Mouse (Mus musculus): ENCODE data around the gene Pik3r6. TPM values are rescaled to one million over a fixed set of nuclear protein-coding genes. Genes with fewer than 3 reads are reported as not detected.

The Pik3r6 gene
- polyA plus RNA-seq, 2 experiments = 1.3 to 1.5 TPM

GRCm38 (mm10) chr11:68545172-68545571 is 42.4 kb downstream of the Pik3r6 start:
- 42% methylated on average over 7 of the region's 7 CpGs for WGBS (ENCODE audit: insufficient replicate concordance)
- TF ChIP-seq CTCF (IDR thresholded peaks at IDR 0.05; ENCODE audit: low read depth) (no peak), EP300 (IDR thresholded peaks at IDR 0.05; ENCODE audit: low read depth) (no peak)
- ATAC-seq (ENCODE audit: insufficient read depth) = no peak
- no peaks in the 10 kb centered on the region for H3K36me3 ChIP-seq (replicated peaks; ENCODE audit: control insufficient read depth, insufficient read depth, low read depth)
- no peaks in the 10 kb centered on the region for H3K9me3 ChIP-seq (ENCODE audit: control insufficient read depth, low read length)
- no peak overlapping the region for H3K9ac ChIP-seq (replicated peaks)
- no peaks in the 10 kb centered on the region for H3K27me3 ChIP-seq (ENCODE audit: control insufficient read depth, insufficient read depth, low read length)
- no peak overlapping the region for H3K4me2 ChIP-seq (ENCODE audit: low read depth)
- DNase-seq (ENCODE audit: low read depth in 3 of 3, low spot score in 3 of 3) = no peak
- H3K4me1 ChIP-seq (replicated peaks; ENCODE audit: control insufficient read depth in 2 of 2, insufficient read depth in 2 of 2, low read length in 1 of 2) = no peaks in the 10 kb centered on the region
- no peak overlapping the region for H3K27ac ChIP-seq
- H3K4me3 ChIP-seq (ENCODE audit: insufficient read depth in 1 of 2, low read depth in 2 of 2, low read length in 2 of 2) = no peak overlapping the region

- no peaks in the 10 kb centered on the region for H3K27me3 ChIP-seq (ENCODE audit: control insufficient read depth, insufficient read depth, low read length)
- H3K4me1 ChIP-seq (replicated peaks; ENCODE audit: control insufficient read depth in 2 of 2, insufficient read depth in 2 of 2, low read length in 1 of 2) = no peaks in the 10 kb centered on the region
- H3K4me2 ChIP-seq (ENCODE audit: low read depth) = no peak overlapping the region
- 52% methylated on average over 8 of the region's 8 CpGs for WGBS (ENCODE audit: insufficient replicate concordance)
- no peak overlapping the region for H3K9ac ChIP-seq (replicated peaks)
- ATAC-seq (ENCODE audit: insufficient read depth) = no peak
- H3K27ac ChIP-seq = no peak overlapping the region
- TF ChIP-seq CTCF (IDR thresholded peaks at IDR 0.05; ENCODE audit: low read depth) = no peak
- TF ChIP-seq EP300 (IDR thresholded peaks at IDR 0.05; ENCODE audit: low read depth) = no peak
- no peaks in the 10 kb centered on the region for H3K36me3 ChIP-seq (replicated peaks; ENCODE audit: control insufficient read depth, insufficient read depth, low read depth)
- no peak for DNase-seq (ENCODE audit: low read depth in 3 of 3, low spot score in 3 of 3)
- no peaks in the 10 kb centered on the region for H3K9me3 ChIP-seq (ENCODE audit: control insufficient read depth, low read length)
- H3K4me3 ChIP-seq (ENCODE audit: insufficient read depth in 1 of 2, low read depth in 2 of 2, low read length in 2 of 2) = no peak overlapping the region
These were observed 42.9 kb downstream of the Pik3r6 start for GRCm38 (mm10) chr11:68545682-68546222.

- no peaks in the 10 kb centered on the region for H3K36me3 ChIP-seq (replicated peaks; ENCODE audit: control insufficient read depth, insufficient read depth, low read depth)
- H3K4me1 ChIP-seq (replicated peaks; ENCODE audit: control insufficient read depth in 2 of 2, insufficient read depth in 2 of 2, low read length in 1 of 2) = no peaks in the 10 kb centered on the region
- H3K9me3 ChIP-seq (ENCODE audit: control insufficient read depth, low read length) = no peaks in the 10 kb centered on the region
- no peaks in the 10 kb centered on the region for H3K27me3 ChIP-seq (ENCODE audit: control insufficient read depth, insufficient read depth, low read length)
- no peak for DNase-seq (ENCODE audit: low read depth in 3 of 3, low spot score in 3 of 3)
- H3K9ac ChIP-seq (replicated peaks) = no peak overlapping the region
- no peak for ATAC-seq (ENCODE audit: insufficient read depth)
- no peak overlapping the region for H3K4me2 ChIP-seq (ENCODE audit: low read depth)
- no peak for TF ChIP-seq EP300 (IDR thresholded peaks at IDR 0.05; ENCODE audit: low read depth)
- no peak for TF ChIP-seq CTCF (IDR thresholded peaks at IDR 0.05; ENCODE audit: low read depth)
- H3K27ac ChIP-seq = no peak overlapping the region
- no peak overlapping the region for H3K4me3 ChIP-seq (ENCODE audit: insufficient read depth in 1 of 2, low read depth in 2 of 2, low read length in 2 of 2)
- WGBS (ENCODE audit: insufficient replicate concordance) = 40% methylated on average over 2 of the region's 2 CpGs
These were observed 44.7 kb downstream of the Pik3r6 start for GRCm38 (mm10) chr11:68547484-68547883.

GRCm38 (mm10) chr11:68549597-68549996 is 46.8 kb downstream of the Pik3r6 start:
- Histone ChIP-seq H3K27me3 (ENCODE audit: control insufficient read depth, insufficient read depth, low read length) (no peaks in the 10 kb centered on the region), H3K9ac (replicated peaks) (no peak overlapping the region), H3K4me3 (ENCODE audit: insufficient read depth in 1 of 2, low read depth in 2 of 2, low read length in 2 of 2) (no peak overlapping the region), H3K36me3 (replicated peaks; ENCODE audit: control insufficient read depth, insufficient read depth, low read depth) (no peaks in the 10 kb centered on the region), H3K27ac (no peak overlapping the region), H3K9me3 (ENCODE audit: control insufficient read depth, low read length) (no peaks in the 10 kb centered on the region), H3K4me1 (replicated peaks; ENCODE audit: control insufficient read depth in 2 of 2, insufficient read depth in 2 of 2, low read length in 1 of 2) (no peaks in the 10 kb centered on the region), H3K4me2 (ENCODE audit: low read depth) (no peak overlapping the region)
- WGBS (ENCODE audit: insufficient replicate concordance) = 43% methylated on average over 3 of the region's 3 CpGs
- no peak for TF ChIP-seq EP300 (IDR thresholded peaks at IDR 0.05; ENCODE audit: low read depth)
- peak; percentile 65 for TF ChIP-seq CTCF (IDR thresholded peaks at IDR 0.05; ENCODE audit: low read depth)
- DNase-seq (ENCODE audit: low read depth in 3 of 3, low spot score in 3 of 3) = no peak
- no peak for ATAC-seq (ENCODE audit: insufficient read depth)

- H3K27me3 ChIP-seq (ENCODE audit: control insufficient read depth, insufficient read depth, low read length) = no peaks in the 10 kb centered on the region
- H3K9ac ChIP-seq (replicated peaks) = no peak overlapping the region
- WGBS (ENCODE audit: insufficient replicate concordance) = 48% methylated on average over 4 of the region's 4 CpGs
- ATAC-seq (ENCODE audit: insufficient read depth) = no peak
- no peak overlapping the region for H3K27ac ChIP-seq
- no peak for TF ChIP-seq CTCF (IDR thresholded peaks at IDR 0.05; ENCODE audit: low read depth)
- no peak for TF ChIP-seq EP300 (IDR thresholded peaks at IDR 0.05; ENCODE audit: low read depth)
- H3K36me3 ChIP-seq (replicated peaks; ENCODE audit: control insufficient read depth, insufficient read depth, low read depth) = no peaks in the 10 kb centered on the region
- no peak for DNase-seq (ENCODE audit: low read depth in 3 of 3, low spot score in 3 of 3)
- no peak overlapping the region for H3K4me3 ChIP-seq (ENCODE audit: insufficient read depth in 1 of 2, low read depth in 2 of 2, low read length in 2 of 2)
- H3K4me2 ChIP-seq (ENCODE audit: low read depth) = no peak overlapping the region
- H3K4me1 ChIP-seq (replicated peaks; ENCODE audit: control insufficient read depth in 2 of 2, insufficient read depth in 2 of 2, low read length in 1 of 2) = no peaks in the 10 kb centered on the region
- H3K9me3 ChIP-seq (ENCODE audit: control insufficient read depth, low read length) = no peaks in the 10 kb centered on the region
These were observed 47.5 kb downstream of the Pik3r6 start for GRCm38 (mm10) chr11:68550358-68550757.
